Mouse (Mus musculus): ENCODE results near the gene Gopc.

DNA sequence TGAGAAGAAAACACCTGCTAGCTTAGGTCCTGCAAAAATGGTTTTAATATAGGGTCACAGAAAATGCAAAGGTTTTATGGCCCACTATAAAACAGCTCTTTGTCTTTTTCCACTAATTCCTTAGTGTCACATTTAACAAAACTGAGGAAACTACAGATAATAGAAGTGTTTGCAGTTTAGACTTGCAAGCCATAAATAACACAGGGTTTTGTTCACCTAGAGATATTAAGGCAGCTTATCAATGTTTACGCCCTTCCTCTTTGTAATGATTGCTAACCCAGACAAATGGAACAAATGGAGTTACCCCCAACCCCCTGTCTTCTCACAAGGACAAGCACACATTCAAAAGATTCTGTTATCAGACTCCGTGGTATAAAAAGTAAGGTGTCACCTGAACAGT, 9.3 kb upstream of the Gopc start:
- no peak for TF ChIP-seq CTCF (IDR thresholded peaks at IDR 0.05; ENCODE audit: low read depth)
- TF ChIP-seq EP300 (IDR thresholded peaks at IDR 0.05; ENCODE audit: low read depth) = no peak

Data from heart, postnatal 0 days (tissue).